Mouse (Mus musculus): Measurements from ENCODE around the gene Aldh3b3. TPM values are rescaled to one million over a fixed set of nuclear protein-coding genes. Genes with fewer than 3 reads are reported as not detected.

The Aldh3b3 gene
- polyA plus RNA-seq, 1 experiment from 2014 or later = not detected

DNA sequence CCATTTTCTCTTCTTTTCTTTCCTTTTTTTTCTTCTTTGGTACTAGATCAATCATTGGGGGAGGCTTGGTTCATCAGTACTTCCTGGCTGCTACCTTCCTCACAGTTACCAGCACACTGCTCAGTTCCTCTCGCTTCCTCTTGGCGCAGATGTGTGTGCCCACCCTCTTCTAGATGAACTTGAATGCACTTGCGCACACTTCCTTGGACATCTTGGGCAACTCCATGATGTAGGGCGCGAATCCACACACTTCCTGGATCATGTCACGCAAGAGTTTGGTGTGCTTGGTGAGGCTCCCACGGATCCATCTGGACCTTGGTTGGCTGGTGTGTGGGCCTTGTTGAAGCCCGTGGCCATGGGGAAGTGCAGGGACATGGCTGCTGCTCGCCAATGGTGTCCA is 26.7 kb upstream of the Aldh3b3 start:
- no peak overlapping the region for H3K9ac ChIP-seq (replicated peaks; ENCODE audit: low read depth, low read length)
- no peak for ATAC-seq
- no peaks in the 10 kb centered on the region for H3K36me3 ChIP-seq (ENCODE audit: control insufficient read depth, insufficient read depth)
- H3K27ac ChIP-seq (ENCODE audit: low read length) = no peak overlapping the region
- H3K4me3 ChIP-seq (replicated peaks; ENCODE audit: low read length) = no peak overlapping the region
- H3K4me1 ChIP-seq (replicated peaks; ENCODE audit: control insufficient read depth, insufficient read depth, low read length) = peaks cover 27% of the 10 kb centered on the region
- 89% methylated on average over 9 of the region's 9 CpGs for WGBS
- no peaks in the 10 kb centered on the region for H3K9me3 ChIP-seq (ENCODE audit: control insufficient read depth, low read length)
- peaks cover 10% of the 10 kb centered on the region for H3K27me3 ChIP-seq (replicated peaks; ENCODE audit: control insufficient read depth, insufficient read depth, low read length)
- no peak overlapping the region for H3K4me2 ChIP-seq (ENCODE audit: low read length)

DNA sequence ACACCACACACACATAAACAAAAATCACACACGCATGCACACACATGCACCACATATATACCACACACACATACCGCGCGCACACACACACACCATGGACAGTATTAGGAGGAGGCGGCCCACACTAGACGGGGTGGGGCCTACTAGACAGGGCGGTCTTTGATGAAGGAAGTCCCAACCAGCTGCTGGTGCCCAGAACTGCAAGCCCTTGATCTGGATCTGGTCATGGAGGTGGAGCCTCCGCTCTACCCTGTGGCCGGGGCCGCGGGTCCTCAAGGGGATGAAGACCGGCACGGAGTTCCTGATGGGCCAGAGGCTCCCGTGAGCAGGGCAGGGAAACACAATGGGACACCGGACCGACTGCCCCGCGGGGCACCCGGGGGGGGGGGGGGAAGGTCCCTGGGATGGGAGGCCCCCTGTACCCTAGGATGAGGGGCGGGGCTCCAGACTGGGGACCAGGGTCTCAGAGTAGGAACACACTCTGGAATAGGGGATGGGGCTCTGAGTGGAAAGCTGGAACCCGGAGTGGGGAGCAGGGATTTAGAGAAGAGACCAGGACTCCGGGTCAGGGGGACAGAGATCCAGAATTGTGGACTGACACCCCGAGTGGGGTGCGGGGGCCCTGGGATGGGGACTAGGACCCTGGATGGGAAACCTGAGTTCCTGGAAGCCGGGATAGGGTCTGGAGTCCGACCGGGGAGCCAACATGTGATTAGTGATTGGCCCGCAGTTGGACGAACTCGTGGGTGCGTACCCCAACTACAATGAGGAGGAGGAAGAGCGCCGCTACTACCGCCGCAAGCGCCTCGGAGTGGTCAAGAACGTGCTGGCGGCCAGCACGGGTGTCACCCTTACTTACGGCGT is 23.2 kb upstream of the Aldh3b3 start, which contains the start of gene Unc93b1:
Unc93b1 (plus strand) TSS at position 155 of the 864 bp plus-strand sequence.
- H3K4me2 ChIP-seq (ENCODE audit: low read length) = peak within 1 kb of the TSS; percentile 66
- peak; percentile 62 for ATAC-seq
- H3K4me1 ChIP-seq (replicated peaks; ENCODE audit: control insufficient read depth, insufficient read depth, low read length) = peaks cover 16% of the 10 kb centered on the region
- 8% methylated on average over 40 of the region's 42 CpGs for WGBS
- H3K27ac ChIP-seq (ENCODE audit: low read length) = no peak within 1 kb of the TSS
- peaks cover 10% of the 10 kb centered on the region for H3K27me3 ChIP-seq (replicated peaks; ENCODE audit: control insufficient read depth, insufficient read depth, low read length)
- H3K36me3 ChIP-seq (ENCODE audit: control insufficient read depth, insufficient read depth) = no peaks in the 10 kb centered on the region
- peak within 1 kb of the TSS; percentile 39 for H3K4me3 ChIP-seq (replicated peaks; ENCODE audit: low read length)
- no peaks in the 10 kb centered on the region for H3K9me3 ChIP-seq (ENCODE audit: control insufficient read depth, low read length)
- peak within 1 kb of the TSS; percentile 51 for H3K9ac ChIP-seq (replicated peaks; ENCODE audit: low read depth, low read length)

DNA sequence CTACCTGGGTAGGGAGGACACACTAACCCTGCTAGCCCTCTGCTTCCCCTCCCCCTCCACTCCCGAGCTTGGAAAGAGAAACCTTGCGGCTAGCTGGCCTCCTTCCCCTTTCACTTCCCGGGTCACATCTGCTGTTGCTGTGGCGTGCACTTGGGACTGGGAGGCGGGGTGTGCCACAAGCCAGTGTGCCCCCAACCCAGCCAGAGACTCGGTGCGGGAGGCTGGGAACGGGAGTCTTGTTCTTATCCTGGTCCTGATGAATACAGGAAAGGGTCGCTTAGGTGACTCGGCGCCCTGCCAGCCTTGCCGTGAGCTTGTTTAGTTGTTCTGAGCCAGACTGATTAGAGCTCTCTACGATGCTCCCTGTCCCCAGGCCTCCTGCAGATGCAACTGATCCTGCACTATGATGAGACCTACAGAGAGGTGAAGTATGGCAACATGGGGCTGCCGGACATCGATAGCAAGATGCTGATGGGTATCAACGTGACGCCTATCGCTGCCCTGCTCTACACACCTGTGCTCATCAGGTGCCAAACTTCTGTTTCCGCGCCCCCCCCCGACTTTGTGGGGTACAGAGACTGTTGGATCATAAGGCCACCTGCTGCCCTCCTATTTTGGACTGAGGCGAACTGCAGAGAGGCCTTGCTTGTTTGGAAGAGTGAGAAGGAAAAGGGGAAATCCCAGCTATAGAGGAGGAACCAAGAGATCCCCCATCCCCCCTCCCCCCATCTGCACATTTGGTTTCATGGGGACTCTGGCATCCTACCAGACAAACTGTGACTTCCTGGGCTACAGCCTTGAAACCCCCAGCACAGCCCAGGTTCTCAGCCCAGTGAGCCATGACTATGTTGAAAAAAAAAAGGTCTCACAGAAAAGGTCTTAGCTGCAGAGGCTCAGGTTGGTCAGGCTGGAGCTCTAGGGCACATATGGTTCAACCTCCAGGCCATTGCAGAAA is 22.3 kb upstream of the Aldh3b3 start:
- ATAC-seq = no peak
- WGBS = 5% methylated on average over 22 of the region's 22 CpGs

DNA sequence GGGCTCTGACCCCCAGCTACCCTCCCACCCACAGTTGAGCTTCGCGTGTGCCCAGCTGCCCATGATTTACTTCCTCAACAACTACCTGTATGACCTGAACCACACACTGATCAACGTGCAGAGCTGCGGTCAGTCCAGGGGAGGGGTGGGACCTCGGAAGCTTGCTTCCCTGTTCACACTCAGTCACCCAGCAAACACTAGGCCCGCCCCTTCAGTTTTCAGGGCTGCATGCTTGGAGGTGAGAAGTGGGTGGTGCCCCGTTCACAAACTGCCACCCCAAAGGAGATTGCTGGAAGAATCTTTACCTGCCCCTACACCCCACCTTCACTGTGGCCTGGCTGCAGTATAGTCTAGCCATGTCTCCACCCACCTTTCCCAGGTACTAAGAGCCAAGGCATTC is 16.1 kb upstream of the Aldh3b3 start:
- Histone ChIP-seq H3K9ac (replicated peaks; ENCODE audit: low read depth, low read length) (no peak overlapping the region), H3K4me2 (ENCODE audit: low read length) (no peak overlapping the region), H3K36me3 (ENCODE audit: control insufficient read depth, insufficient read depth) (no peaks in the 10 kb centered on the region), H3K9me3 (ENCODE audit: control insufficient read depth, low read length) (no peaks in the 10 kb centered on the region), H3K27ac (ENCODE audit: low read length) (no peak overlapping the region), H3K4me1 (replicated peaks; ENCODE audit: control insufficient read depth, insufficient read depth, low read length) (no peaks in the 10 kb centered on the region), H3K4me3 (replicated peaks; ENCODE audit: low read length) (no peak overlapping the region), H3K27me3 (replicated peaks; ENCODE audit: control insufficient read depth, insufficient read depth, low read length) (no peaks in the 10 kb centered on the region; the same call in 1 of the 2 replicates)
- 88% methylated on average over 7 of the region's 7 CpGs for WGBS
- ATAC-seq = no peak

More for the DNA sequence above, 22.3 kb upstream of the Aldh3b3 start:
- H3K36me3 ChIP-seq (ENCODE audit: control insufficient read depth, insufficient read depth) = no peaks in the 10 kb centered on the region
- H3K4me1 ChIP-seq (replicated peaks; ENCODE audit: control insufficient read depth, insufficient read depth, low read length) = peaks cover 11% of the 10 kb centered on the region
- H3K9me3 ChIP-seq (ENCODE audit: control insufficient read depth, low read length) = no peaks in the 10 kb centered on the region
- H3K27ac ChIP-seq (ENCODE audit: low read length) = no peak overlapping the region
- H3K27me3 ChIP-seq (replicated peaks; ENCODE audit: control insufficient read depth, insufficient read depth, low read length) = peaks cover 10% of the 10 kb centered on the region
- peak overlapping the region; percentile 51 for H3K9ac ChIP-seq (replicated peaks; ENCODE audit: low read depth, low read length)
- peak overlapping the region; percentile 66 for H3K4me2 ChIP-seq (ENCODE audit: low read length)
- H3K4me3 ChIP-seq (replicated peaks; ENCODE audit: low read length) = peak overlapping the region; percentile 39

DNA sequence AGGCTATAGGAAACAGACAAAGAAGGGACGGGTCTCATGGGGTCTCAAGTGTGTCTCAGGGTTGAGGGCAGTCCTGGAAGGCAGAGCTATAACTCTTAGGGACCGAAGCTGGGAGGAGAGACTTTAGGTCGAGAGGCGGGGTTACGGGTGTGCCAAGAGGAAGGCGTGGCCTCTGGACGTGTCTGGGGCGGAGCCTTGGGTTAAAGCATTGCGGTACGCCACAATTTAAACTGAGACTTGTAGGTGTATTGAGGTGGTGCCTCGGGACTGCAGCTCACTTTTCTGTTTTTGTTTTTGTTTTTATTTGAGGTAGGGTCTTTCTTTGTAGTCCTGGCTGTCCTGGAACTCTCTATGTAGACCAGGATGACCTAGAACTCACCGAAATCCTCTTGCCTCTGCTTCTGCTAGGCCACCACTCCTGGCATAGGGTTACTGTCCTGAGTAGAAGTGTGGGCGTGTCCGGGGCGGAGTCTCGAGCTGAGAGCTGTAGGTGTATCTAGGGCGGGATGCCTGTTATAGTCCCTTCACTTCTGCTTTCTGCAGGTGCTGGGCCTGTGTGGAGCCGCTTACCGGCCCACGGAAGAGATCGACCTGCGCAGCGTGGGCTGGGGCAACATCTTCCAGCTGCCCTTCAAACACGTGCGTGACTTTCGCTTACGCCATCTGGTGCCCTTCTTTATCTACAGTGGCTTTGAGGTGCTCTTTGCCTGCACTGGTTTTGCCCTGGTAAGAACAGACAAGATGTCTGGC is 15.3 kb upstream of the Aldh3b3 start:
- WGBS = 25% methylated on average over 27 of the region's 27 CpGs
- no peaks in the 10 kb centered on the region; the same call in 1 of the 2 replicates for H3K27me3 ChIP-seq (replicated peaks; ENCODE audit: control insufficient read depth, insufficient read depth, low read length)
- H3K36me3 ChIP-seq (ENCODE audit: control insufficient read depth, insufficient read depth) = no peaks in the 10 kb centered on the region
- no peaks in the 10 kb centered on the region for H3K4me1 ChIP-seq (replicated peaks; ENCODE audit: control insufficient read depth, insufficient read depth, low read length)
- no peak overlapping the region for H3K9ac ChIP-seq (replicated peaks; ENCODE audit: low read depth, low read length)
- H3K27ac ChIP-seq (ENCODE audit: low read length) = no peak overlapping the region
- H3K4me3 ChIP-seq (replicated peaks; ENCODE audit: low read length) = no peak overlapping the region
- H3K4me2 ChIP-seq (ENCODE audit: low read length) = no peak overlapping the region
- no peak for ATAC-seq
- no peaks in the 10 kb centered on the region for H3K9me3 ChIP-seq (ENCODE audit: control insufficient read depth, low read length)

DNA sequence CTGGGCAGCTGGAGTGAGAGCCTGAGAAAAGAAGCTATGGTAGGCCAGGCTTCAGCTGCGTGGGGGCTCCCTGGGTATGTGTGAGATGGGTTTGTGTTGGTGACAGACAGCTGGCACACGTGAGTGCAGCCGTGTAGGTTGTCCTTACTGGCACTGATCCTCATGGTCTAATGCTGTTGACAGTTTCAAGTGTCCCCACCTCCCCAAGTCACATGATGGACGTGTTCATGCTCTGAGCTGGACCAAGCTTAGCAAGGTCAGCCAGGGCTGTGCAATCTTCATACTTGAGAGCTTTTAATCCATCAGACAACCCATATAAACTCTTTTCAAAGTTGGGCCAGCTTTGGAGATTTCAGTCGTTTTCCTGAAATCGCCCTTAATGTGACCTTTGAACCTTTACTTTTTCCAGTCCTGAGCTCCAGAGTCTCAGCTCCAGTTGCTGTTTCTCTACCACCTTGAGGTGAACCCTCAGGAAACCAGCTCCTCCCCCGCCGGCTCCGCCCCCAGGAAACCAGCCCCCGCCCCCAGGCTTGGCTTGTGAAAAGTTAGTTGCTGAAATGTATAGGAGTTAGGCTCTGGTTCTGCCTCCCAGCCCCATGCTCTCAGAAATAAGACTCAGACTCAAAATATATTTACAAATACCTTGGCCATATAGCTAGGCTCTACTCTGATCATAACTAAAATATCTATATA is 12.4 kb upstream of the Aldh3b3 start:
- Histone ChIP-seq H3K4me3 (replicated peaks; ENCODE audit: low read length) (no peak overlapping the region), H3K27ac (ENCODE audit: low read length) (no peak overlapping the region), H3K9ac (replicated peaks; ENCODE audit: low read depth, low read length) (no peak overlapping the region), H3K4me2 (ENCODE audit: low read length) (no peak overlapping the region), H3K36me3 (ENCODE audit: control insufficient read depth, insufficient read depth) (no peaks in the 10 kb centered on the region), H3K27me3 (replicated peaks; ENCODE audit: control insufficient read depth, insufficient read depth, low read length) (no peaks in the 10 kb centered on the region; the same call in 1 of the 2 replicates), H3K9me3 (ENCODE audit: control insufficient read depth, low read length) (no peaks in the 10 kb centered on the region), H3K4me1 (replicated peaks; ENCODE audit: control insufficient read depth, insufficient read depth, low read length) (no peaks in the 10 kb centered on the region)
- WGBS = 37% methylated on average over 10 of the region's 10 CpGs
- no peak for ATAC-seq

DNA sequence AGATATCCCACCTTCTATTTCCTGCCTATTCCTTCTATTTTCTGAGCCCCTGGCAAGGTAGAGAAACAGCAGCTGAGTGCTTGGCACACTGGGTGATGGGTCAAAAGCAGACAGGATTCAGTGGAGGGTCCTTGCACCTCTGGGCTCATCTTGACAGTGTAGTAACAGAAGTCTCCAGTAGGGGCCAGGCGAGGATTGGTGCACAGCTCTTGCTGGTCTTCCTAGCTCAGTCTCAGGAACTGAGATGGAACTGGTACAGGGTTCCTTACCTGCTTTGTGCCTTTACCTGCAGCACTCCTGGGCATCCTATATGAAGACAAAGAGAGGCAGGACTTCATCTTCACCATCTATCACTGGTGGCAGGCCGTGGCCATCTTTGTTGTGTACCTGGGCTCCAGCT is 11.7 kb upstream of the Aldh3b3 start:
- ATAC-seq = peak; percentile 82
- no peak overlapping the region for H3K4me3 ChIP-seq (replicated peaks; ENCODE audit: low read length)
- H3K27ac ChIP-seq (ENCODE audit: low read length) = no peak overlapping the region
- H3K36me3 ChIP-seq (ENCODE audit: control insufficient read depth, insufficient read depth) = no peaks in the 10 kb centered on the region
- 13% methylated on average over 2 of the region's 2 CpGs for WGBS
- no peak overlapping the region for H3K4me2 ChIP-seq (ENCODE audit: low read length)
- H3K9me3 ChIP-seq (ENCODE audit: control insufficient read depth, low read length) = no peaks in the 10 kb centered on the region
- no peaks in the 10 kb centered on the region for H3K4me1 ChIP-seq (replicated peaks; ENCODE audit: control insufficient read depth, insufficient read depth, low read length)
- H3K9ac ChIP-seq (replicated peaks; ENCODE audit: low read depth, low read length) = no peak overlapping the region
- H3K27me3 ChIP-seq (replicated peaks; ENCODE audit: control insufficient read depth, insufficient read depth, low read length) = no peaks in the 10 kb centered on the region; the same call in 1 of the 2 replicates

DNA sequence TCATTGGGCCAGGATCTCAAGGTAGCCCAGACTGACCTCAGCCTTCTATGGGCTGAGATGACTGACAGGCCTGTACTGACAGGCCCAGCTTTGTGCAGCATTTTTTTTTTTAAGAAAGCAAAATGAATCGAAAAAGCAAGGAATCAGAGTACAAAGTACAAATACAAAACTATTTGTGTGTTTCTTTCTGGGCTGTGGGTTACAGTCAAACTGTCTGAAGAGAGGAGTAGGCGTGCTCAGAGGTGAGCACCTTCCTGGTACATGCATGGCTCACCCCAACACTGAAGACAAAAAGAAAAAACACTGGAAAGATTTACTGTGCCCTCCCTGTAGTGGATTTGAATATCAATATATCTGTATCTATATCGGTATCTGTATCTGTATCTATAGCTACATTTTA is 10.6 kb upstream of the Aldh3b3 start:
- no peak for ATAC-seq
- no peaks in the 10 kb centered on the region for H3K36me3 ChIP-seq (ENCODE audit: control insufficient read depth, insufficient read depth)
- H3K27me3 ChIP-seq (replicated peaks; ENCODE audit: control insufficient read depth, insufficient read depth, low read length) = no peaks in the 10 kb centered on the region; the same call in 1 of the 2 replicates
- no peak overlapping the region for H3K27ac ChIP-seq (ENCODE audit: low read length)
- H3K4me1 ChIP-seq (replicated peaks; ENCODE audit: control insufficient read depth, insufficient read depth, low read length) = no peaks in the 10 kb centered on the region
- H3K9ac ChIP-seq (replicated peaks; ENCODE audit: low read depth, low read length) = no peak overlapping the region
- no peaks in the 10 kb centered on the region for H3K9me3 ChIP-seq (ENCODE audit: control insufficient read depth, low read length)
- WGBS = 71% methylated on average over 3 of the region's 3 CpGs
- no peak overlapping the region for H3K4me2 ChIP-seq (ENCODE audit: low read length)
- no peak overlapping the region for H3K4me3 ChIP-seq (replicated peaks; ENCODE audit: low read length)
